In the genomic region with DNA sequence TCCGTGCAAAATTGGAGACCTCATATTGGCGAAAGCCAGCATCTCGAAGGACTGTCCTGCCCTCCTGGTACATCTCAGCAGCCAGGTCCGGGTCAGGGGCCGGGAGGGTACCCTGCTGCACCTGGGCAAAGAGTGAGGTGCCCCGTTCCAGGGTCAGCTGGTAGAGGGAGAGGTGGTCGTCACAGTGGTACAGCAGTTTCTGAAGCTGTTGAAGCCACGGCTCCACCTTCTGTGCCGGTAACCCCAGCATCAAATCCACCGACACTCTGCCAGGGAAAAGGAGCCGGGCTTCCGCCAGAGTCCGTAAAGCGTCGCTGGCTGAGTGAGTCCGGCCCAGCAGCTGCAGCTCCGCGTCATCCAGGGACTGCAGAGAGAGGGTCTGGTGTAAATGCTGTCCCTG, we compare ENCODE assay signal across 8 mouse cellular contexts. TPM values are rescaled to one million over a fixed set of nuclear protein-coding genes. Genes with fewer than 3 reads are reported as not detected.
DNase-seq lines count a peak whose midpoint lies in the region; ATAC-seq and TF ChIP-seq lines count a peak whose summit lies in the region.

No protein-coding gene starts in this region.

- H3K9ac ChIP-seq in heart, postnatal 0 days (replicated peaks; ENCODE audit: low read depth, low read length): no peak overlapping the region
- H3K9ac ChIP-seq in midbrain, embryonic 14.5 days (replicated peaks; ENCODE audit: low read length): 0 out of 2 replicates have a peak overlapping the region, but pooled peaks have one; percentile 7

- H3K4me3 ChIP-seq in cortical plate, adult 2 months (ENCODE audit: insufficient read depth, low read length): peak overlapping the region; percentile 33
- no peak overlapping the region for H3K4me3 ChIP-seq in heart, postnatal 0 days (ENCODE audit: low read depth, low read length)
- no peak overlapping the region for H3K4me3 ChIP-seq in midbrain, embryonic 14.5 days (replicated peaks; ENCODE audit: low read depth, low read length)
- no peak overlapping the region for H3K4me3 ChIP-seq in lung, adult 2 months (replicated peaks; ENCODE audit: extremely low read depth, low read depth, low read length)

- peaks cover 12% of the 10 kb centered on the region; the same call in 1 of the 2 replicates for H3K36me3 ChIP-seq in heart, postnatal 0 days (replicated peaks; ENCODE audit: control insufficient read depth, insufficient read depth, low read length)
- peaks cover 5% of the 10 kb centered on the region; the same call in 1 of the 2 replicates for H3K36me3 ChIP-seq in midbrain, embryonic 14.5 days (ENCODE audit: control insufficient read depth, insufficient read depth, low read length)

- TF ChIP-seq EP300 in heart, postnatal 0 days (IDR thresholded peaks at IDR 0.05; ENCODE audit: low read depth): no peak

- ATAC-seq in heart, postnatal 0 days (ENCODE audit: insufficient read depth, low read depth): no peak
- ATAC-seq in midbrain, embryonic 14.5 days (ENCODE audit: low FRiP score, low TSS enrichment): no peak

- TF ChIP-seq CTCF in cortical plate, adult 2 months (IDR thresholded peaks at IDR 0.05; ENCODE audit: extremely low read depth, insufficient read depth, low read length): no peak
- TF ChIP-seq CTCF in heart, postnatal 0 days (IDR thresholded peaks at IDR 0.05; ENCODE audit: low read depth): no peak
- TF ChIP-seq CTCF in lung, adult 2 months (IDR thresholded peaks at IDR 0.05; ENCODE audit: insufficient read depth, low read length): no peak

- H3K4me2 ChIP-seq in heart, postnatal 0 days (ENCODE audit: low read depth, low read length): peak overlapping the region; percentile 51
- no peak overlapping the region; the same call in 1 of the 2 replicates for H3K4me2 ChIP-seq in midbrain, embryonic 14.5 days (ENCODE audit: low read length)

- no peak overlapping the region for H3K27ac ChIP-seq in cortical plate, adult 2 months (ENCODE audit: insufficient read depth, low read length)
- no peak overlapping the region for H3K27ac ChIP-seq in heart, postnatal 0 days (ENCODE audit: low read depth)
- H3K27ac ChIP-seq in midbrain, embryonic 14.5 days (replicated peaks; ENCODE audit: low read depth, low read length): no peak overlapping the region

- WGBS in heart, postnatal 0 days: 52% methylated on average over 18 of the region's 18 CpGs
- WGBS in midbrain, embryonic 14.5 days: 46% methylated on average over 18 of the region's 18 CpGs
- 68% methylated on average over 18 of the region's 18 CpGs for WGBS in lung, adult 2 months

- peak; percentile 50 to 54 for DNase-seq in kidney, postnatal 4 days
- no peak for DNase-seq in kidney, postnatal 14 days
- DNase-seq in heart, postnatal 0 days (ENCODE audit: low spot score): no peak
- peak; percentile 27 for DNase-seq in midbrain, embryonic 14.5 days
- no peak for DNase-seq in frontal cortex, postnatal 10 days (ENCODE audit: low spot score in 2 of 2)
- DNase-seq in MN1 (ENCODE audit: low spot score): no peak
- DNase-seq in lung, adult 2 months: no peak

- 0 out of 2 replicates have a peak, but pooled peaks cover 1% of the 10 kb centered on the region for H3K4me1 ChIP-seq in cortical plate, adult 2 months (ENCODE audit: control insufficient read depth, insufficient read depth, low read length)
- H3K4me1 ChIP-seq in heart, postnatal 0 days (ENCODE audit: control insufficient read depth, insufficient read depth): peaks cover 7% of the 10 kb centered on the region
- H3K4me1 ChIP-seq in midbrain, embryonic 14.5 days (ENCODE audit: control insufficient read depth, insufficient read depth, low read length): peaks cover 7% of the 10 kb centered on the region
- peaks cover 6% of the 10 kb centered on the region; the same call in 1 of the 2 replicates for H3K4me1 ChIP-seq in lung, adult 2 months (ENCODE audit: control insufficient read depth, insufficient read depth, low read length)

- no peak for TF ChIP-seq POLR2A in cortical plate, adult 2 months (IDR thresholded peaks at IDR 0.05; ENCODE audit: extremely low read depth, insufficient read depth, low read length)
- no peak for TF ChIP-seq POLR2A in lung, adult 2 months (IDR thresholded peaks at IDR 0.05; ENCODE audit: borderline replicate concordance, extremely low read depth, low read depth, low read length)

- H3K27me3 ChIP-seq in heart, postnatal 0 days (ENCODE audit: control insufficient read depth, insufficient read depth, low read length): no peaks in the 10 kb centered on the region
- H3K27me3 ChIP-seq in midbrain, embryonic 14.5 days (ENCODE audit: control insufficient read depth, insufficient read depth, low read length): no peaks in the 10 kb centered on the region

- H3K9me3 ChIP-seq in heart, postnatal 0 days (replicated peaks; ENCODE audit: control insufficient read depth, low read length): no peaks in the 10 kb centered on the region
- no peaks in the 10 kb centered on the region for H3K9me3 ChIP-seq in midbrain, embryonic 14.5 days (ENCODE audit: control insufficient read depth, low read length)

RNA-seq across cellular contexts. Expression of a gene that starts 4.6 kb away (rescaled TPM):
- polyA plus RNA-seq in cortical plate, adult 2 months (2012; rRNA removed): 16.9 and 18.3 TPM in 2 replicates
- 14.5 and 17.7 TPM in 2 replicates for total RNA-seq in heart, postnatal 0 days (2014; rRNA removed; ENCODE audit: low replicate concordance)
- polyA plus RNA-seq in heart, postnatal 0 days (2015; fragmentation: Nextera tagmentation; extraction: Ambion mirVana): 9.2 and 9.8 TPM in 2 replicates
- 5.9 and 8.0 TPM in 2 replicates for polyA plus RNA-seq in midbrain, embryonic 14.5 days (2014; fragmentation: Nextera tagmentation; extraction: Ambion mirVana)
- polyA plus RNA-seq in lung, adult 2 months (2012; rRNA removed): 10.3 and 12.7 TPM in 2 replicates

RNA-seq across cellular contexts. Expression of a gene that starts 20.4 kb away (rescaled TPM):
- polyA plus RNA-seq in cortical plate, adult 2 months (2012; rRNA removed): 0.08 and 0.15 TPM in 2 replicates
- not detected in 2 replicates for total RNA-seq in heart, postnatal 0 days (2014; rRNA removed; ENCODE audit: low replicate concordance)
- polyA plus RNA-seq in heart, postnatal 0 days (2015; fragmentation: Nextera tagmentation; extraction: Ambion mirVana): 0.36 and 4.4 TPM in 2 replicates
- polyA plus RNA-seq in midbrain, embryonic 14.5 days (2014; fragmentation: Nextera tagmentation; extraction: Ambion mirVana): 0.18 TPM in 1 of 2 replicates, not detected in the other
- 32.6 and 38.8 TPM in 2 replicates for polyA plus RNA-seq in lung, adult 2 months (2012; rRNA removed)

RNA-seq across cellular contexts. Expression of a gene that starts 22.9 kb away (rescaled TPM):
- 2.4 and 2.5 TPM in 2 replicates for polyA plus RNA-seq in cortical plate, adult 2 months (2012; rRNA removed)
- 3.2 and 4.7 TPM in 2 replicates for total RNA-seq in heart, postnatal 0 days (2014; rRNA removed; ENCODE audit: low replicate concordance)
- 3.5 and 3.7 TPM in 2 replicates for polyA plus RNA-seq in heart, postnatal 0 days (2015; fragmentation: Nextera tagmentation; extraction: Ambion mirVana)
- polyA plus RNA-seq in midbrain, embryonic 14.5 days (2014; fragmentation: Nextera tagmentation; extraction: Ambion mirVana): 2.1 and 3.3 TPM in 2 replicates
- polyA plus RNA-seq in lung, adult 2 months (2012; rRNA removed): 5.8 and 7.6 TPM in 2 replicates

RNA-seq across cellular contexts. Expression of a gene that starts 44.6 kb away (rescaled TPM):
- polyA plus RNA-seq in cortical plate, adult 2 months (2012; rRNA removed): 0.76 and 0.98 TPM in 2 replicates
- total RNA-seq in heart, postnatal 0 days (2014; rRNA removed; ENCODE audit: low replicate concordance): 32.5 and 44.4 TPM in 2 replicates
- polyA plus RNA-seq in heart, postnatal 0 days (2015; fragmentation: Nextera tagmentation; extraction: Ambion mirVana): 11.4 and 13.3 TPM in 2 replicates
- 0.23 and 0.43 TPM in 2 replicates for polyA plus RNA-seq in midbrain, embryonic 14.5 days (2014; fragmentation: Nextera tagmentation; extraction: Ambion mirVana)
- 60.0 and 62.2 TPM in 2 replicates for polyA plus RNA-seq in lung, adult 2 months (2012; rRNA removed)

RNA-seq across cellular contexts. Expression of a gene that starts 57.2 kb away (rescaled TPM):
- 15.2 and 15.8 TPM in 2 replicates for polyA plus RNA-seq in cortical plate, adult 2 months (2012; rRNA removed)
- total RNA-seq in heart, postnatal 0 days (2014; rRNA removed; ENCODE audit: low replicate concordance): 6.6 and 8.9 TPM in 2 replicates
- 2.6 and 2.7 TPM in 2 replicates for polyA plus RNA-seq in heart, postnatal 0 days (2015; fragmentation: Nextera tagmentation; extraction: Ambion mirVana)
- 1.1 and 2.0 TPM in 2 replicates for polyA plus RNA-seq in midbrain, embryonic 14.5 days (2014; fragmentation: Nextera tagmentation; extraction: Ambion mirVana)
- 28.0 and 35.2 TPM in 2 replicates for polyA plus RNA-seq in lung, adult 2 months (2012; rRNA removed)

Comparison
In these comparisons a context has a peak if more than half of its experiments do, and no peak if none do; other contexts are left out.
1. DNase-seq: peak in kidney, postnatal 4 days (2 of 2) and midbrain, embryonic 14.5 days (single experiment); none in kidney, postnatal 14 days (single experiment), heart, postnatal 0 days (single experiment), frontal cortex, postnatal 10 days (0 of 2), MN1 (single experiment) and lung, adult 2 months (single experiment).